Mouse (Mus musculus): Measurements from ENCODE around the gene Map2k2.

GRCm38 (mm10) chr10:81178927-81179326, 73.2 kb downstream of the Map2k2 start:
- no peak for TF ChIP-seq GATA1 (IDR thresholded peaks at IDR 0.05; ENCODE audit: borderline replicate concordance, low read length)
- TF ChIP-seq FLI1 (IDR thresholded peaks at IDR 0.05; ENCODE audit: low read length) = no peak
